In the genomic region with DNA sequence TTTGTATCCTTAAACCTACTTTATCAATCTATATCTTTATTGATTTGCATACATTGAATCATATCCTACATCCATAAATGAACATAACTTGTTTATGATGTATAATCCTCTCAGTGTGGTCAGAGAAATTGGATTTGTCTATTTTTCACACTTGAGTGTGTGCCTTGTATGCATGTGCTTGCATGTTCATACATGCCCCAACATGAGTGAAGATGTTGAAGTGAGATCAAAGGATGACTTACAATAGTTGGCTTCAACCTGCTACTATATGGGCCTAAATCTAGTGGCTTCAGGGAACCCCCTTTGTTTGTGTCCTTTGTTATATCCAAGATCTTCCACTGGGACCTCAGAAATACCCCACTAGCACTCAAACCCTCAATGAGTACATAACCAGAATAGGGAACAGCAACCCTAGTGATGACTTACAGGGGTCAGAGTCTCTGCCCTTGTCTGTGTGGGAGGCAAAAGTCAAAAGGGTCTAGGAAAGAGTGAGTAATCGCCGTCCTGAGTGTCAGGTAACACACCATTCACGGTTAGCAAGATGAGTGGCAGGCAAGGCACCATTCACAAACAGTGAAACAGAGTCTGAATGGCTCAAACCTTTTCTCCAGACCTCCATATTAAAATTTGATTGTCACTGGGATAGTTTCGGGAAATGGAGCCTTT, we compare ENCODE assay signal across 31 mouse cellular contexts.
"Had no signal": no experiment of that assay in that cellular context is flagged by ENCODE, and none has a peak within 500 bp of the region (broad histone marks: within the 10 kb centered on the region; RNA-seq: fewer than 3 reads in every experiment).

No protein-coding gene starts in this region.

- H3K27ac ChIP-seq: left cerebral cortex, adult 2 months; limb, embryonic 10.5 days; limb, embryonic 12.5 days; limb, embryonic 13.5 days; limb, embryonic 15.5 days; liver, embryonic 12.5 days; liver, embryonic 13.5 days; liver, embryonic 14.5 days; liver, embryonic 15.5 days; lung, embryonic 15.5 days; macrophage; midbrain, embryonic 10.5 days; midbrain, embryonic 12.5 days; midbrain, embryonic 13.5 days; midbrain, embryonic 15.5 days had no signal

- H3K9me3 ChIP-seq: limb, embryonic 10.5 days; limb, embryonic 12.5 days; limb, embryonic 13.5 days; limb, embryonic 15.5 days; liver, embryonic 12.5 days; liver, embryonic 13.5 days; liver, embryonic 15.5 days; lung, embryonic 15.5 days; megakaryocyte, embryonic 14.5 days; midbrain, embryonic 10.5 days; midbrain, embryonic 12.5 days; midbrain, embryonic 13.5 days; midbrain, embryonic 15.5 days had no signal

- ATAC-seq: liver, embryonic 12.5 days; lung, postnatal 0 days; midbrain, embryonic 13.5 days; midbrain, embryonic 15.5 days; midbrain, embryonic 16.5 days had no signal

- H3K4me1 ChIP-seq: limb, embryonic 10.5 days; limb, embryonic 12.5 days; limb, embryonic 15.5 days; liver, embryonic 12.5 days; liver, embryonic 13.5 days; liver, embryonic 15.5 days; lung, embryonic 15.5 days; megakaryocyte, embryonic 14.5 days; midbrain, embryonic 10.5 days; midbrain, embryonic 12.5 days; midbrain, embryonic 13.5 days; midbrain, embryonic 15.5 days had no signal

- H3K4me2 ChIP-seq: limb, embryonic 12.5 days; limb, embryonic 13.5 days; limb, embryonic 15.5 days; liver, embryonic 11.5 days; liver, embryonic 12.5 days; liver, embryonic 13.5 days; liver, embryonic 15.5 days; lung, embryonic 14.5 days; lung, embryonic 15.5 days; midbrain, embryonic 11.5 days; midbrain, embryonic 12.5 days; midbrain, embryonic 13.5 days; midbrain, embryonic 15.5 days had no signal

- H3K4me3 ChIP-seq: left cerebral cortex, adult 2 months; limb, embryonic 10.5 days; limb, embryonic 12.5 days; limb, embryonic 13.5 days; limb, embryonic 15.5 days; liver, embryonic 12.5 days; liver, embryonic 13.5 days; liver, embryonic 15.5 days; lung, embryonic 15.5 days; megakaryocyte, embryonic 14.5 days; midbrain, embryonic 10.5 days; midbrain, embryonic 12.5 days; midbrain, embryonic 13.5 days; midbrain, embryonic 15.5 days; myocyte had no signal

- H3K9ac ChIP-seq: limb, embryonic 12.5 days; limb, embryonic 13.5 days; limb, embryonic 15.5 days; liver, embryonic 12.5 days; liver, embryonic 13.5 days; liver, embryonic 14.5 days; liver, embryonic 15.5 days; lung, embryonic 14.5 days; lung, embryonic 15.5 days; midbrain, embryonic 12.5 days; midbrain, embryonic 13.5 days; midbrain, embryonic 15.5 days had no signal

- H3K27me3 ChIP-seq: limb, embryonic 12.5 days; limb, embryonic 13.5 days; limb, embryonic 15.5 days; liver, embryonic 12.5 days; liver, embryonic 13.5 days; liver, embryonic 15.5 days; lung, embryonic 15.5 days; megakaryocyte, embryonic 14.5 days; midbrain, embryonic 12.5 days; midbrain, embryonic 13.5 days; midbrain, embryonic 15.5 days had no signal

- DNase-seq: left cerebral cortex, postnatal 4 days; liver; liver, embryonic 13.5 days; lung, adult 18-20 months; lung, adult 2 months; lung, embryonic 14.5 days; lung, postnatal 10 days; lung, postnatal 14 days; lung, postnatal 36 days; lung, postnatal 4 days; midbrain, embryonic 14.5 days had no signal

- H3K36me3 ChIP-seq: limb, embryonic 10.5 days; limb, embryonic 12.5 days; limb, embryonic 13.5 days; limb, embryonic 15.5 days; liver, embryonic 12.5 days; liver, embryonic 13.5 days; liver, embryonic 15.5 days; lung, embryonic 15.5 days; midbrain, embryonic 10.5 days; midbrain, embryonic 12.5 days; midbrain, embryonic 13.5 days; midbrain, embryonic 15.5 days had no signal
